Mouse (Mus musculus): Measurements from ENCODE around the gene Retn. TPM values are rescaled to one million over a fixed set of nuclear protein-coding genes. Genes with fewer than 3 reads are reported as not detected.

Retn gene
- total RNA-seq, 2 experiments from 2014 or later: not detected

- ATAC-seq (replicated peaks; ENCODE audit: poor library complexity): no peak
These were observed 52.0 kb downstream of the Retn start for GRCm38 (mm10) chr8:3707611-3708010.

Other genes starting within 250 kb of the Retn start
- 0.83 and 2.5 TPM in 2 replicates for gene Pex11g, start 188.1 kb upstream of the Retn start, total RNA-seq (2015)
- 0.79 and 3.8 TPM in 2 replicates for gene Pex11g, start 188.1 kb upstream of the Retn start, total RNA-seq (2017)
- 0.17 TPM in 1 of 2 replicates, not detected in the other for gene Tex45, start 184.9 kb upstream of the Retn start, total RNA-seq (2015)
- 0.21 TPM in 1 of 2 replicates, not detected in the other for gene Tex45, start 184.9 kb upstream of the Retn start, total RNA-seq (2017)
- gene Zfp358, start 162.6 kb upstream of the Retn start, total RNA-seq (2015): 9.3 and 12.3 TPM in 2 replicates
- 4.6 and 7.0 TPM in 2 replicates for gene Zfp358, start 162.6 kb upstream of the Retn start, total RNA-seq (2017)
- gene Mcoln1, start 155.3 kb upstream of the Retn start, total RNA-seq (2015): 13.6 and 20.5 TPM in 2 replicates
- 20.1 and 23.0 TPM in 2 replicates for gene Mcoln1, start 155.3 kb upstream of the Retn start, total RNA-seq (2017)
- 13.8 and 16.8 TPM in 2 replicates for gene Pnpla6, start 140.4 kb upstream of the Retn start, total RNA-seq (2015)
- gene Pnpla6, start 140.4 kb upstream of the Retn start, total RNA-seq (2017): 14.0 and 17.7 TPM in 2 replicates
- 1.0 TPM in 1 of 2 replicates, not detected in the other for gene C330021F23Rik, start 87.8 kb upstream of the Retn start, total RNA-seq (2015)
- not detected in 2 replicates for gene C330021F23Rik, start 87.8 kb upstream of the Retn start, total RNA-seq (2017)
- gene Camsap3, start 68.5 kb upstream of the Retn start, total RNA-seq (2015): 0.32 and 0.37 TPM in 2 replicates
- 0.21 and 0.27 TPM in 2 replicates for gene Camsap3, start 68.5 kb upstream of the Retn start, total RNA-seq (2017)
- 16.5 and 20.1 TPM in 2 replicates for gene Xab2, start 34.5 kb upstream of the Retn start, total RNA-seq (2015)
- gene Xab2, start 34.5 kb upstream of the Retn start, total RNA-seq (2017): 55.5 and 56.5 TPM in 2 replicates
- 131 and 181 TPM in 2 replicates for gene Pet100, start 34.2 kb upstream of the Retn start, total RNA-seq (2015)
- gene Pet100, start 34.2 kb upstream of the Retn start, total RNA-seq (2017): 255 and 285 TPM in 2 replicates
- not detected in 2 replicates for gene Pcp2, start 30.2 kb upstream of the Retn start, total RNA-seq (2015)
- gene Pcp2, start 30.2 kb upstream of the Retn start, total RNA-seq (2017): not detected in 2 replicates
- gene Stxbp2, start 24.8 kb upstream of the Retn start, total RNA-seq (2015): 113 and 143 TPM in 2 replicates
- 93.7 and 166 TPM in 2 replicates for gene Stxbp2, start 24.8 kb upstream of the Retn start, total RNA-seq (2017)
- 21.5 and 30.3 TPM in 2 replicates for gene Mcemp1, start 10.0 kb downstream of the Retn start, total RNA-seq (2015)
- gene Mcemp1, start 10.0 kb downstream of the Retn start, total RNA-seq (2017): 16.0 TPM in 2 replicates
- gene Fcor, start 16.6 kb downstream of the Retn start, total RNA-seq (2015): 22.6 and 25.4 TPM in 2 replicates
- 10.5 and 15.2 TPM in 2 replicates for gene Fcor, start 16.6 kb downstream of the Retn start, total RNA-seq (2017)
- 19.6 and 22.8 TPM in 2 replicates for gene Trappc5, start 20.5 kb downstream of the Retn start, total RNA-seq (2015)
- gene Trappc5, start 20.5 kb downstream of the Retn start, total RNA-seq (2017): 37.7 and 38.5 TPM in 2 replicates
- gene Fcer2a, start 38.4 kb downstream of the Retn start, total RNA-seq (2015): not detected in 2 replicates
- not detected in 2 replicates for gene Fcer2a, start 38.4 kb downstream of the Retn start, total RNA-seq (2017)
- gene Clec4g, start 64.9 kb downstream of the Retn start, total RNA-seq (2015): not detected in 2 replicates
- gene Clec4g, start 64.9 kb downstream of the Retn start, total RNA-seq (2017): not detected in 2 replicates
- 0.35 and 2.1 TPM in 2 replicates for gene Cd209a, start 93.2 kb downstream of the Retn start, total RNA-seq (2015)
- 0.37 and 0.84 TPM in 2 replicates for gene Cd209a, start 93.2 kb downstream of the Retn start, total RNA-seq (2017)
- not detected in 2 replicates for gene Cd209e, start 198.5 kb downstream of the Retn start, total RNA-seq (2015)
- gene Cd209e, start 198.5 kb downstream of the Retn start, total RNA-seq (2017): not detected in 2 replicates
- gene Cd209d, start 222.8 kb downstream of the Retn start, total RNA-seq (2015): not detected in 2 replicates
- not detected in 2 replicates for gene Cd209d, start 222.8 kb downstream of the Retn start, total RNA-seq (2017)